8 mouse cellular contexts compared by ENCODE assay signal in the genomic region with DNA sequence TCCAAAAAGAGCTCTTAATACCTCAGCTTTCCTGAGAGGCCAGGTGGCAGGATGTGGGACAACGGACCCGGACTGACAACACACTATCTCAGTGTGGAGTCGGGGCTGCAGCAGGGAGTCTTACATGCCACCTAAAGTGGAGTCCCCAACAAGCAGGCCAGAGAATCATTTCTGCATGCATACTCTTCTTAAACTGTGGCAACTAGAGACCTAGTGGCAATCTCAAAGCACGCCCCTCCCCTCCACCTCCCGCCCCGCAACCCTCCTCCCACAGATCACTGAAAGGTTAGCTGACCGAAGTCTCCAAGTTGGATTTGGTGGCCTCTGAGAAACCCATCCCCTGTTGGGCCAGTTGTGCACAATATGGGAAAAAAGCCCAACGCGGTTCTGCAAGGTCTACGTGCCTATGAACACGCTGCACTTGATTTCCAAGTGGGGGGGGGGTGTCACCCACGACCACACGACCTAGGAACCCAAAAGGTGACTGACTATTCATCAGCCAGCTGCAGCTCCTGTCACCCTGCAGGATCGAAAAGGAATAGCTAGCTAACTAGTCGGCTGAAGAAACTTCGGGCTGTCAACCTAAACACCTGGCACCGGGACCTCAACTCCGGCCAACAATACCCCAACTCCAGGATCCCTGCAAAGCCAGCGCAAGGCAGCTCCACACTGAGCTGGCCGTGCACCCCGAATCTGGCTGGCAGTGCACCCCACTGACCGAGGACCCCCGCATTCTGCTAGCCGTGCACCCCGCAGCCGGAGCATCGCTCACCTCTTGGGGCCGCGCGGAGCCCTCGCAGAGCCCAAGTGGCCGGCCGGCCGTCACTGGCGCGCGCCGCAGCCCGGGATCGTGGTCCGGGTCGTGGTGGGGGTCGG. TPM values are rescaled to one million over a fixed set of nuclear protein-coding genes. Genes with fewer than 3 reads are reported as not detected.
DNase-seq lines count a peak whose midpoint lies in the region; ATAC-seq and TF ChIP-seq lines count a peak whose summit lies in the region.

No protein-coding gene starts in this region.

- H3K4me3 ChIP-seq in heart, embryonic 16.5 days (ENCODE audit: low read length) = peak overlapping the region; percentile 89
- peak overlapping the region; percentile 66 for H3K4me3 ChIP-seq in limb, embryonic 11.5 days (ENCODE audit: low read depth, low read length)
- H3K4me3 ChIP-seq in midbrain, postnatal 0 days (ENCODE audit: low read depth, low read length) = peak overlapping the region; percentile 70

- WGBS in heart, embryonic 16.5 days = under 1% methylated on average over 43 of the region's 43 CpGs
- under 1% methylated on average over 43 of the region's 43 CpGs for WGBS in limb, embryonic 11.5 days
- under 1% methylated on average over 43 of the region's 43 CpGs for WGBS in midbrain, postnatal 0 days

- ATAC-seq in heart, embryonic 16.5 days (replicated peaks; ENCODE audit: extremely low read depth, insufficient read depth, low FRiP score) = no peak
- ATAC-seq in limb, embryonic 11.5 days (ENCODE audit: insufficient number of reproducible peaks, low FRiP score, low TSS enrichment, low read depth) = peak; percentile 51
- no peak; the same call in none of the 2 replicates for ATAC-seq in midbrain, postnatal 0 days (ENCODE audit: low FRiP score)

- DNase-seq in layer of hippocampus, postnatal 14 days (ENCODE audit: low spot score in 2 of 2) = peak; percentile 11 to 23
- DNase-seq in layer of hippocampus, adult 9-10 months (ENCODE audit: low spot score) = no peak
- DNase-seq in MN1 (ENCODE audit: low spot score) = peak; percentile 21
- DNase-seq in embryo, embryonic 9.5 days (ENCODE audit: extremely low spot score) = peak; percentile 60
- DNase-seq in limb, embryonic 11.5 days (ENCODE audit: low spot score) = no peak
- peak; percentile 15 for DNase-seq in midbrain, postnatal 0 days (ENCODE audit: low spot score)
- peak; percentile 72 for DNase-seq in thymus, postnatal 4 days

- no peaks in the 10 kb centered on the region for H3K36me3 ChIP-seq in heart, embryonic 16.5 days (ENCODE audit: control insufficient read depth, insufficient read depth)
- H3K36me3 ChIP-seq in limb, embryonic 11.5 days (ENCODE audit: control insufficient read depth, insufficient read depth, low read length) = no peaks in the 10 kb centered on the region
- H3K36me3 ChIP-seq in midbrain, postnatal 0 days (ENCODE audit: insufficient read depth, low read length) = no peaks in the 10 kb centered on the region

- peak overlapping the region; percentile 90 for H3K4me2 ChIP-seq in heart, embryonic 16.5 days (ENCODE audit: low read depth, low read length)
- H3K4me2 ChIP-seq in limb, embryonic 11.5 days (ENCODE audit: low read depth, severe bottlenecking) = peak overlapping the region; percentile 85
- peak overlapping the region; percentile 84 for H3K4me2 ChIP-seq in midbrain, postnatal 0 days (ENCODE audit: low read depth, low read length, poor library complexity, severe bottlenecking)

- H3K27me3 ChIP-seq in heart, embryonic 16.5 days (ENCODE audit: control insufficient read depth, insufficient read depth, low read length) = no peaks in the 10 kb centered on the region
- no peaks in the 10 kb centered on the region for H3K27me3 ChIP-seq in limb, embryonic 11.5 days (ENCODE audit: control insufficient read depth, insufficient read depth, low read length)
- H3K27me3 ChIP-seq in midbrain, postnatal 0 days (ENCODE audit: insufficient read depth, low read length) = no peaks in the 10 kb centered on the region

- H3K9me3 ChIP-seq in heart, embryonic 16.5 days (replicated peaks; ENCODE audit: control insufficient read depth, low read length) = no peaks in the 10 kb centered on the region
- no peaks in the 10 kb centered on the region for H3K9me3 ChIP-seq in limb, embryonic 11.5 days (ENCODE audit: control insufficient read depth, low read length)
- H3K9me3 ChIP-seq in midbrain, postnatal 0 days (ENCODE audit: low read length) = no peaks in the 10 kb centered on the region

- H3K27ac ChIP-seq in heart, embryonic 16.5 days (ENCODE audit: low read length) = peak overlapping the region; percentile 87
- peak overlapping the region; percentile 77 for H3K27ac ChIP-seq in limb, embryonic 11.5 days (replicated peaks; ENCODE audit: low read depth, low read length)
- peak overlapping the region; percentile 38 for H3K27ac ChIP-seq in midbrain, postnatal 0 days (ENCODE audit: low read depth, low read length)

- peaks cover 6% of the 10 kb centered on the region for H3K4me1 ChIP-seq in heart, embryonic 16.5 days (ENCODE audit: control insufficient read depth, insufficient read depth, low read length)
- H3K4me1 ChIP-seq in limb, embryonic 11.5 days (ENCODE audit: control insufficient read depth, insufficient read depth, low read length) = no peaks in the 10 kb centered on the region
- no peaks in the 10 kb centered on the region for H3K4me1 ChIP-seq in midbrain, postnatal 0 days (ENCODE audit: insufficient read depth, low read length)

- H3K9ac ChIP-seq in heart, embryonic 16.5 days (ENCODE audit: low read length) = peak overlapping the region; percentile 93
- H3K9ac ChIP-seq in limb, embryonic 11.5 days (ENCODE audit: low read length) = peak overlapping the region; percentile 72
- H3K9ac ChIP-seq in midbrain, postnatal 0 days (replicated peaks; ENCODE audit: low read length, poor library complexity, severe bottlenecking) = peak overlapping the region; percentile 65

- TF ChIP-seq CTCF in midbrain, postnatal 0 days (IDR thresholded peaks at IDR 0.05) = peak; percentile 49

RNA-seq across cellular contexts. Expression of gene Tnfaip3, which starts 0.8 kb away (rescaled TPM):
- 1 to 10 TPM; 4.5 to 4.6 TPM for total RNA-seq in layer of hippocampus, postnatal 14 days (2021)
- polyA plus RNA-seq in heart, embryonic 16.5 days (2015; fragmentation: Nextera tagmentation; extraction: Ambion mirVana) = 2.8 and 4.0 TPM in 2 replicates
- polyA plus RNA-seq in limb, embryonic 11.5 days (2014; fragmentation: Nextera tagmentation; extraction: Ambion mirVana) = 2.2 and 2.5 TPM in 2 replicates
- 3.6 TPM in 2 replicates for total RNA-seq in midbrain, postnatal 0 days (2014; rRNA removed)
- polyA plus RNA-seq in midbrain, postnatal 0 days (2015; fragmentation: Nextera tagmentation; extraction: Ambion mirVana) = 1.2 and 1.4 TPM in 2 replicates

Comparison
In these comparisons a context has a peak if more than half of its experiments do, and no peak if none do; other contexts are left out.
1. DNase-seq: peak in layer of hippocampus, postnatal 14 days (2 of 2), MN1 (single experiment), embryo, embryonic 9.5 days (single experiment), midbrain, postnatal 0 days (single experiment) and thymus, postnatal 4 days (single experiment); none in layer of hippocampus, adult 9-10 months (single experiment) and limb, embryonic 11.5 days (single experiment).
2. Peak in every context shown above with its lines, with median percentiles within 50 percentile points of each other: H3K27ac ChIP-seq, H3K4me2 ChIP-seq, H3K4me3 ChIP-seq and H3K9ac ChIP-seq.